Mouse (Mus musculus): Measurements from ENCODE around the gene Adprhl2. TPM values are rescaled to one million over a fixed set of nuclear protein-coding genes. Genes with fewer than 3 reads are reported as not detected.

The Adprhl2 gene
- total RNA-seq, 2 experiments from 2014 or later, result 23.9 to 27.0 TPM

DNA sequence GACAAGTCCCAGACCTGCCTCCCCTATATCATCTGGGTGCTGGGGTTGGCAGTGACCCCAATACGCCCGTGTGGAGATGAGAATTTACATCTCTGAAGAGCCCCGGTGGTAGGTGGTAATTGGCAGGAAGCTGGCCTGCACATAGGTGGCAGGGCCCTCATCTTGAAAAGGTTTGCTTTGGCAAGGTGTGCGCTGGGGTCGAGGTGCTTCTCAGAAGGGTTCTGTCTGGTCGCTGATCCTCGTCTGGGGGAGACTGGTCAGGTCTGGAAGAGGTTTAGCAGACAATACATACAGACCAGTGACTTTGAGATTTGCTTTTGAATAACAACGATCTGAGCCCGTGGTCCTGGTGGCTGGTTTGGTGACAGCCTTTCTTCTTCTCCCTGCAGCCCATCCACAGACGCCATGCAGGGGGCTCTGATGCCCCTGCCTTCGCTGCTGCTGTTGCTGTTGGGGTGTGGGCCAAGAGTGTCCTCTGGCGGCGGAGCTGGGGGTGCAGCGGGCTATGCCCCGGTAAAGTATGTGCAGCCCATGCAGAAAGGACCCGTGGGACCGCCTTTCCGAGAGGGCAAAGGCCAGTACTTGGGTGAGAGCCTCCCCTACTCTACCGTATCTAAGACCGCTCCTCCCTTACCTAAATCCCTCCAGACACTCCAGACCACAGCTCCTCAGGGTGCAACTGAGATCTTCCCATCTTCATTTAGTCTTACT lies 12.1 kb downstream of the Adprhl2 start:
- no peak for DNase-seq (ENCODE audit: low spot score in 2 of 2)
- intact Hi-C loops (cut with DNase I), result loop anchor here (1.0 to 2.0 kb wide), 2 partner anchors 31 to 82 kb away; no protein-coding TSS in a partner anchor

DNA sequence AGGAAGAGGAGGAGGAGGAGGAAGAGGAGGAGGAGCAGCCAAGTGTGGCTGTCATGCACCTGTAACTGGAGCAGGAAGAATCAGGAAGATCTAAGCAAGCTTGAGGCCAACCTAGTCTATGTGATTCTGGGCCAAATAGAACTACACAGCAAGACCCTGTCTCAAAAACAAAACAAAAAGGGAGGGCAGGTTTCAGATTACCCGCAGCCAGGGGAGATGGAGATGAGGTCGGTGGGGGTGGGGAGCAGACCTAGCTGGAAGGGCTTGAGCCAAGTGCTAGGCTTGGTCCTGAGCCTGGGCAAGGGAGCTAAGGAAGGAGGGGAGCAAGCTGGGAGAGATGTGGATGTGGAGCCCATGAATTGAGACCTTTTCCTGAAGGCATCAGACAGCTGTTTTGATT lies 14.7 kb downstream of the Adprhl2 start:
- DNase-seq (ENCODE audit: low spot score in 2 of 2), result no peak
- intact Hi-C loops (cut with DNase I), result no loop called here

DNA sequence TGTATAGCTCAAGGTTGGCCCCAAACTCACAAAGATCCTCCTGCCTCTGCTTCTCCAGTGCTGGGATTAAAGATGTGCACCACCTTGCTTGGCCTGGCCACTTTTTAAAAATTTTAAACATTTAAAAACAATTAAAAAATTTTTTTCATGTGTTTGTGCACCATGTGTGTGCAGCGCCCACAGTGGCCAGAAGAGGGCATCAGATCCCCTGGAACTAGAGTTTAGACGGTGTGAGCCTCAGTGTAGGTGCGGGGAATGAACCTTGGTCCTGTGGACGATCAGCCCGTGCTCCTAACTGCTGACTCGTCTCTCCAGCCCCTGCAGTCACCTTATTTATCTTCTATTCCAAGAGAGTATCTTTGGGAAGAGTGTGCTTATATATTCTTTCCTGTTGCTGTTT lies 15.4 kb downstream of the Adprhl2 start:
- intact Hi-C loops (cut with DNase I), result no loop called here

DNA sequence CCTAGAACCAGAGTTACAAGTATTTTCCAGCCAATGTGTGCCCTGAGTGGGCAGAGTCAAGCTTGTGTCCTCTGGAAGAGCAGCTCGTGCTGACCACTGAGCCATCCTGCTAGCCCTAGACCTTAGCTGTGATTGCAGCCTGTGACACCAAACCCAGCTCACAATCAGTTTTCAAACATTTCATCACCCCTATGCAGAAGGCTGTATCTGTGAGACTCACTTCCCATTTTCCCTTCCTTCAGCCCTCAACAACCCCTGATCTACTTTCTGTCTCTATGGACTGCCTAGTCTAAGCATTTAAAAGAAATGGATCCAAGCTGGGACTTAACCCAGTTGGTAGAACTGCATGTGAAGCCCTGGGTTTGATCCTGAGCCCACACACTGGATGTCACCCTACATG lies 16.1 kb downstream of the Adprhl2 start:
- intact Hi-C loops (cut with DNase I), result no loop called here

More for the DNA sequence above, 15.4 kb downstream of the Adprhl2 start:
- DNase-seq (ENCODE audit: low spot score in 2 of 2), result no peak

DNA sequence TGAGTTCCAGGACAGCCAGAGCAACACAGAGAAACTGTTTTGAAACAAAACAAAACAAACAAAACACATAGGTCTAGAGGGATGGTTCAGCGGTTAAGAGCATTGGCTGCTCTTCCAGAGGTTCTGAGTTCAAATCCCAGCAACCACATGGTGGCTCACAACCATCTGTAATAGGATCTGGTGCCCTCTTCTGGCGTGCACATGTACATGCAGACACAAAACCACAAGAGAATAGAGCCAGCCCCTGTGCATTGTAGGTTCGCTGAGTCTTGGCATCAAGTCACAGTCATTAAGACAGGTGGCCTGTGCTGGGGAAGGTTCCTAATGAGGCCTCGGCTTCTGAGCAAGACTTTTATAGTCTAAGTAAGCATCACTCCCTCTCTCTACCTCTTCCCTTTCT lies 17.6 kb downstream of the Adprhl2 start:
- no peak for DNase-seq (ENCODE audit: low spot score in 2 of 2)
- intact Hi-C loops (cut with DNase I), result no loop called here

More for the DNA sequence above, 16.1 kb downstream of the Adprhl2 start:
- DNase-seq (ENCODE audit: low spot score in 2 of 2), result no peak

DNA sequence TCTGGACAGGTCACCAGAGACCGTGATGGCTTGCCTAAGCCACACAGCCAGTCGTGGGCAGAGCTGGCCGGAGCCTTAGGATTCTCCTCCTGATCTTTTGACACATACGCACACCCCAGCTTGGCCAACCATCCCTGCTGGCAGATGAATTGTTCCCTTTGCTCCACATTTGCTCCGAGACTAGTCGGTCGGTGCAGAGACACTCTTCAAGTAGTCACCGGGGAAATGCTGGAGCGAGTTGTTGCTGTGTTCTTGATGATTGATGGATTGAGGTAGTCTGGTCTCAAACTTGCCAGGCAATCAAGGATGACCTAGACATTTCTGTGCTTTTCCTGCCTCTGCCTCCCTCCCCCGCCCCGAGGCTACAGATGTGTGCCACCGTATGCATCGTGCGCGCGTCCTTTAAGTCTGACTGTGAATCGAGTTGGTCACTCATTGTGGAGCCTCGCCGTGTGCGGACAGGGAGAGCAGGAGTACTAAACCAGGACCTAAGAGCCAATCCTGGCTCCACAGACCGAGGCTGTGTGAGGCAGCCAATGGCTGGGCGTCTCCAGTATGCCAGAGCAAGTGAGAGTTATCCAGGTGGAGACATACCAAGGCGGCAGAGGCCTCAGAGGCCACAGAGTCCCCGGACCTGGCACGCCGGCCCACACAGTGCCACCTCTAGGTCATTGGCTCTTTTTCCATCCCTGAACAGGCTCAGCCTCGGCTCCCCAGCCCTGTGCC lies 19.8 kb downstream of the Adprhl2 start:
- intact Hi-C loops (cut with DNase I), result no loop called here
- DNase-seq (ENCODE audit: low spot score in 2 of 2), result no peak

DNA sequence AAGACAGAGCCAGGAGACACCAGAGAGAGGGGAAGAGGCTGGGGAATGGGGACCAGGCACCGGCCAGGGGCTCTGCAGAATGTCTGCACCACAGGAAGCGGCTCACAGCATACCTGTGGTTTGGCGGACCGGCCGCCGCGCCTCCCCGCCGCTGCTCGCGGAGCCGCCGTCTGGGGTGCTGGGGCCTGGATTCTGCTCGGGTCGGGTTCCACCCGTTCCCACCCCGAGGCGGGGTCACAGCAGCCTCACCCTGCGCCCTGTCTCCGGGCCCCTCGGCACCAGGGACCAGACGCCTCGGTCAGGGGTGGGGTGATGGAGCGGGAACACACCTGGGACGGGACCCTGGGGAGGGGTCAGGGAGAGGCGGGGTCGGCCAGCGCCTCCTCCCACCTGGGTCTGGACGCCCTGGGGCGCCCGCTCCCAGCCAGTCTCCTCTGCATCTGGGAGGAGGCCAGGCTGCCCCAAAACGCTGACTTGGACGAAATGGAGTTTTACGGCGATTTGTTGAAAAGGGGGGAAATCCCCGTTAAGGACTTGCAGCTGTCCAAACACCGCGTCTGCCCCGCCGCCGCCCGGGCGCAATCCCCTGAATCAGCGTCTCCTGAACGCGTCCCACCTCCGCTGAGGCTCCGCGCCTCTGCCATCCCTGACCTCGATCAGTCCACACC lies 20.5 kb downstream of the Adprhl2 start:
- DNase-seq (ENCODE audit: low spot score in 2 of 2), result no peak
- intact Hi-C loops (cut with DNase I), result no loop called here

DNA sequence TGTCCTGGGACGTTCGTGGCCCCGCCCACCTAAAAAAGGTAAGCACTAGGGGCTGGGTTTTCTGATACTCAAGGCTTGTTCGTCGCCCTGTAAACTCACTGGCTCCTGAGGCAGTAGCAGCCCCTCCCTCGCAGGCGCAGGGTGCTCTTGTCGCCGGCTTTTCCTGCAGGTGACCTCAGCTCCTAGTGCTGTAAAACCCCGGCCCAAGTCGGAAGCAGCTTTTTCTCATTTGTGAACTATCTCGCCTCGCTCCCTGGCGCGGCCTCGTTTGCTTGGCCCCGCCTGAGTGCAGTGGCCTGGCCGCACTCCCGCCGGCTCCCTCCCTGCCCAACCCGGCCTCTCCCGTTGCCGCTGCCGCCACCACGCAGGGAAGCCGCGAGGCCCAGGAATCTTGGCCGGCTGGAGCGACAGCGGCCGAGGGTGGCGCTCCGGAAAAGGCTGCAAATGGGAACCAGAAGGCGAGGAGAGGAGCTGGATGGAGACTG lies 24.8 kb downstream of the Adprhl2 start:
- peak in 1 of 2 experiments; percentile 37 for DNase-seq (ENCODE audit: low spot score in 2 of 2)
- intact Hi-C loops (cut with DNase I), result no loop called here

DNA sequence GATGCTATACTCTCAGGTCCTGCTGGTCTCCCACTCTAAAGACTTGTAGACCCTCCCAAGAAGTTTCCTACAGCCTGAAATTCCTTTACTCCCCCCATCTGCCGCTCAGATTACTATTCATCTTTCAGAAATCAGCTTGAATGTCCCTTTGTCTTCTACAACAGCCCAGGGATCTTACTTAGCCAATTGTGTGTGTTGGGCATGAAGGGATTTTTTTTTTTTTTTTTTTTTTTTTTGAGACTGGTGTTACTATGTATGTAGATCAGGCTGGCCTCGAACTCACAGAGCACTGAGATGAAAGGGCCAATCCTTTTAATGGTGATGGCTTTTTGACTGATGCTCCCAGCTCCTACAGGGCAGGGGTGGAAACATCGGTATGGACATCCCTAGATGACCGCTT lies 25.6 kb downstream of the Adprhl2 start:
- DNase-seq (ENCODE audit: low spot score in 2 of 2), result no peak
- intact Hi-C loops (cut with DNase I), result no loop called here

DNA sequence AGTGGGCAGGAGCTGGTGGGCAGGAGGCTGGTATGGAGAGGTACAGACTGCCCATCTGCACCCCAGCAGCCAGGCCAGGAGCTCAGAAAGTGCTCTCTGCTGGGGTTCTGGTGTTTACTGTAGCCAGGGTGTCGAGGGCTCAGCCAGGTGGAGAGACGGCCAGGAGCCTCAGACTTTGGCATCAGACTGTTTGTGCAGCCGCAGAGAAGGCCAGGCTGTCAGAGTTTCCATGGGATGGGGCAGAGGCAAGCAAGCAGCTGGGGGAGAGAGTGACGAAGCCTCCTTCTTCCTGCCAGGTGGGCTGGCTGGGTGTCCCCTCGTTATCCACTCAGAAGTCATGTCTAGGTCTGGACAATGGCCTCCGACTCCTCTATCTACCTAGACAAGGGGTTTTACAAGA lies 26.4 kb downstream of the Adprhl2 start:
- intact Hi-C loops (cut with DNase I), result no loop called here
- DNase-seq (ENCODE audit: low spot score in 2 of 2), result no peak

DNA sequence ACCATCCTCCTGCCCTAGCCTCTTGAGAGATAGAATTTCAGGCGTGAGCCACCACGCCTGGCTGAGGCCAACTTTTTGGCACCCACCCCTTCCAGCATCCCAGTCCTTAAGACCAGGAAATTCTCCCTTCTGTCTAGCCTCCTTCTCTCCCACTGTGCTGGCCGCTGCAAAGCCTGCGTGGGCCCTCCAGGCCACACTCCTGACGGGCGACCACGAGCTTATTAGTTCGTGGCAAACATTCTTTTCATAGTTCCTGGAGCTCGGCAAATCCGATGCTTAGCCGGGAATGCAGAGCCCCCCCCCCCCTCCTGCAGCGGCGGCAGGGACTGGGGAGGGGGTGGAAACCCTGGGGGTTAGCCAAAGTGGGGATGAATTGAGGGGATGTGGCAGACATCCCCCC lies 30.3 kb downstream of the Adprhl2 start:
- intact Hi-C loops (cut with DNase I), result no loop called here
- no peak for DNase-seq (ENCODE audit: low spot score in 2 of 2)

DNA sequence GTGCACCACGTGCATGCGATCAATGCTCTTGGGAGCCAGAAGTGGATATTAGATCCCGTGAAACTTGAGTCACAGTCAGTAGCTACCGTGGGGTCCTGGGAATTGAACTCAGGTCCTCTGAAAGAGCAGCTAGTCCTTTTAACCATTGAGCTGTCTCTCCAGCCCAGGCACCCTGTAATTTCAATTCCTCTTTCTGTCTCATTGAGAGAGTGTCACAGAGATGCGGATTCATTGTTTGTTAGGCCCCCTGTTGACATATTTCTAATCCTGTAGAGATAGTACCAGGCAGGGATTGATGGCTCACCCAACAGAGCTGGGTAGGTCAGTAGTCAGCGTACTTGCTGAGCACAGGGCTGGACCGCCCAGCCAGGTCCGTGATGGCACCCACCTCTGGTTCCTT lies 31.2 kb downstream of the Adprhl2 start:
- intact Hi-C loops (cut with DNase I), result no loop called here
- DNase-seq (ENCODE audit: low spot score in 2 of 2), result no peak

DNA sequence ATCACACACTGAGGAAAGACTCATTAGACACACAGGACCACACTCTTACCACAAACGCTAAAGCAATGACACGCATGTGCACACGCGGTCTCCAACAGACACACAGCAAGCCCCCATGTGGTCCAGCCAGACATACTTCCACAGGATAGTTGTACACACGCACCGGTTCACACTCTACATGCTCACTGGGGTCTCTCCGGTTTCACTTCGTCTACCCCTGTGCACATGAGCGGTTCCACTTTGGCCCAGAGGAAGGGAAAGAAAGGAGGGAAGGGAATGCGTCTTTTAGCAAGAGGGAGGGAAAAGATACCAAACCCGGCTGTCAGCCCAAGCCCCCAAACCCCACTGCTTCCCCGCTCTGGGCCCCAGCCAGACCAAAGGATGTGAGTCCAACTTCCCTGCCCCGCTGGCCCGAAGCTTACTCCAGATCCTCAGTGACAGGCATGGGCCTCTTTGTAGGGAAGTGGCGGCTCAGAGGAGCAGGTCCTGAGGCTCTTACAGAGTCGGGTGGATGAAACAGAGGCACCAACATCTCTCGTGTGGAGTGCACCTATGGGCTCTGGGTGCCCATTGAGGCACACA lies 33.3 kb downstream of the Adprhl2 start:
- DNase-seq (ENCODE audit: low spot score in 2 of 2), result no peak
- intact Hi-C loops (cut with DNase I), result no loop called here

DNA sequence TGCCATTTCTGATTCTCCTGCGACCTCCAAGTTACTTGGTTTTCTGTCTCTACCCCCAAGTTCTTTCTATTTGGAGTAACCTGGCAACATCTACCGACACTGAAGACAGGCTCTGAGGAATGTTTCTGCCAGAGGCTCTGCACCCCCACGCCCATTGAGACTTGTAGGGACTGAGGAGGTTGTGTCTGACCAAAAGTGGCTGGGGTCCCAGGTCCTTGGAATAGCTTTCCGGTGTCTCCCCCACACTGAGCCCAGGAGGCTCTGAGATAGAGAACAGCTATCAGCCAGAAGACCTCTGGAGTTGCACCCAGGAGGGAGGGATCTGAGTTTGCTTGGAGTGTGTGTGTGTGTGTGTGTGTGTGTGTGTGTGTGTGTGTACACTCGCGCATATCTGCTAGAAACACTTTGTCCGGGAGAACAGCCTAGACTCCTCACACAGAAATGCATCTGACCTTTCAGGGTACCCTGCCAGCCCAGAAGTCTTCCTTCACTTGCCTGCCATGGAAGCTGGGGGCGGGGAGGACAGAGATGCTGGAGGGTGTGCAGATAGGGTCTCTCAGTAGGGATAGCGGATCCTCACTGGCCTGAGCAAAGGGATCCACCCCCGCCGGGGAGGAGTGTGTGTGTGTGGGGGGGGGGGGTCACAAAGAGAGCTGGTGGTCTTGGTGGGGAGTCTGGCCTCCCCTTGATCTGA lies 34.1 kb downstream of the Adprhl2 start:
- intact Hi-C loops (cut with DNase I), result no loop called here
- no peak for DNase-seq (ENCODE audit: low spot score in 2 of 2)

DNA sequence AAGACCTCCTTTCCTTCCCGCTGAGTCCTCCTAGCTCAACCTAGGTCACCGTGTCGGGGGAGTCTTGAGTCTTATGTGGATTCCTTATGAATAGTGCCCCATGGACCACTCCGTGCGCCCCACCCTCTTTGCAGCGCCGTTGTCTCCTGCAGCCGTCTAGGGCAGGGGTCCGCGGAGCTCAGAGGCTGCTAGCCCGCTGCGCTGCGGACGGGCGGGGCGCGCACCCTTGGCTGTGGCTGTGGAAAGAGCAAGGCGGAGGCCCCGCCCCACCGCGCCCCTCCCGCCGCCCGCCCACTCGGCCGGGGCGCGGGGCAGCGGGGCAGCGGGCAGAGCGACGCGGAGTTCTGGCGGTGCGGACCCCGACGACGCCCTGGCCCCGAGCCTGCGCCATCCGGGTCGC lies 35.0 kb downstream of the Adprhl2 start, which contains the start of gene Col8a2:
Gene Col8a2, plus strand, starts transcription at position 302 of the 400 bp plus-strand sequence.
- intact Hi-C loops (cut with DNase I), result no loop called here
- no peak for DNase-seq (ENCODE audit: low spot score in 2 of 2)

DNA sequence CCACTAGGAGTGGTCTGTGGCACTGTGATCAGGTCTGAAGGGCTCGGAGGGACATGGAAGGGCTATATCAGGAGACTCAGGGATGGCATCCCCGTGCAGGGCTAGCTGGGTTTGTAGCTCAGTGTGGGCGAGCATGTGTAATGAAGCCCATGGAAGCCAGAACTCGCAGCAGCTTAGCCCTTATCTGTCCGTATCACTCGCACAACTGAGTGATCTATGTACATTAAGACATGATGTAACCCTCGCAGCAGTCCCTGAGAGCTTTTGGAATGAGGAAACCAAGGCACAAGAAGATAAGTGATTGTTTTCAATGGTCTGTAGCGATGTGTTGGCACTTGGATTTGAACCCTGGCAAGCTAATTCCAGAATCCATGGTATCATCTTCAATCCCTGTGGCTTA lies 37.9 kb downstream of the Adprhl2 start:
- intact Hi-C loops (cut with DNase I), result no loop called here
- DNase-seq (ENCODE audit: low spot score in 2 of 2), result no peak

DNA sequence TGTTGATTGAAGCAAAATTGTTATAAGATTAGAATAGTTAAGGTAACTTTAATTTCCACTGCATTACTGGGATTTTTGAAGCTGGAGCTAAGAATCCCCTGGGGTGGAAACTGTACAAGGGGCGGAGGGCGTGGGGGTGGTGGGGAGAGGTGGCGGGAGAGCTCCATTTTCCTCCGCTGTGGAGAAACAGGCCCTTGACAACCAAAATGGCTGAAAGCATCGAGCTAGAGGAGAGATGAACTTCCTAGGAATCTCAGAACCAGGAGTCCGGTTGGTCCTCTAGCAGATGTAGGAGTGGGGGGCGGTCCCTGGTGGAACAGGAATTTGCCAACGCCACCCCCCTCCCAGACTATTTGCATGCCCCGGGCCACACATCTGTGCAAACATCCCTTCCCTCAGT lies 39.8 kb downstream of the Adprhl2 start:
- DNase-seq (ENCODE audit: low spot score in 2 of 2), result no peak
- intact Hi-C loops (cut with DNase I), result no loop called here

DNA sequence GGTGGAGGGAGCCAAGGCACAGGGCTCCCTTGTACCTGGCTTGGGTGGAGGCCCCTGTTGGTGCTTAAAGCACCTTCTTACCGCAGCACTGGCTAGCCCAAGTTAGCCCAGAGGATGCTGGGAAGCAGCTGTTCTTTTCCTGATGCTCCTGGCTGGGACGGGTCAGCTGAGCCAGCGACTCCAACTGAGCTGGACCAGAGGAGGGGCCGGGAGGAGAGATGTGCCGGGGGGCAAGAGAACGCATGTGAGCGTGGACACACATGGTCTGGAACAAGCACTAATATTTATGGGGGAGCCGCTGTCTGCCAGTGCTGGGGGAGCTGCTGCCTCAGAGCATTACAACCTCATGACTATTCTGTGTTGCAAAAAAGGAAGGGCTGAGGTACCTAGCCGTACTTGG lies 42.5 kb downstream of the Adprhl2 start:
- intact Hi-C loops (cut with DNase I), result loop anchor here (2.0 kb wide), 1 partner anchor 30 kb away; no protein-coding TSS in a partner anchor
- no peak for DNase-seq (ENCODE audit: low spot score in 2 of 2)

DNA sequence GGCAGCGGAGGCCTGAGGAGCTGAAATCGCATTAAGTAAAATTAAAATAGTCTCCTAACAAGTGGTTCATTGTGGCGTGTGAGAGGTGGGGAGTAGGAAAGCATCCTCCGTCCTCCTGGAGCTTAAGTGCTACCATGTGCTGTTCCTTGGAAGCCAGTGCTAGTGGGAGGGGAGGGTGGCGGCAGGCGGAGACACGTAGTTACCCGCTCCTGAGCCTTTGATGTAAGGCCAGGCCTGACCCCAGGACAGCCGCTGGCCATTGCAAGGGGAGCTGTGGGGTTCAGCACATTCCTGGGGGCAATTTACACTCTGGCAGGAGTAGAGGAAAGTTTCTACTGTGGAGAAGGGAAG lies 43.0 kb downstream of the Adprhl2 start:
- no peak for DNase-seq (ENCODE audit: low spot score in 2 of 2)
- intact Hi-C loops (cut with DNase I), result loop anchor here (2.0 kb wide), 1 partner anchor 30 kb away; no protein-coding TSS in a partner anchor

All from left cerebral cortex, postnatal 25 days (tissue).